Mouse (Mus musculus): ENCODE measurements at regions not wholly inside any gene's neighbourhood (a gene's known extent, or its start where the extent isn't known, plus 50 kb on each side); places are given as distances from the start of the nearest gene placed in this dataset.

GRCm38 (mm10) chr1:164684437-164684836 lies 112.0 kb upstream of the Dpt start:
- Histone ChIP-seq H3K9ac (ENCODE audit: insufficient read depth, low read depth, low read length, poor library complexity, severe bottlenecking) (no peak overlapping the region), H3K36me3 (ENCODE audit: control insufficient read depth, insufficient read depth, low read length, poor library complexity, severe bottlenecking) (no peaks in the 10 kb centered on the region), H3K4me3 (ENCODE audit: insufficient read depth in 1 of 2, low read depth in 1 of 2, low read length in 2 of 2, poor library complexity in 1 of 2, severe bottlenecking in 1 of 2) (no peak overlapping the region), H3K9me3 (ENCODE audit: control insufficient read depth, insufficient read depth, low read depth, low read length) (no peaks in the 10 kb centered on the region), H3K27ac (ENCODE audit: insufficient read depth, low read depth, low read length, poor library complexity, severe bottlenecking) (no peak overlapping the region), H3K4me1 (ENCODE audit: control insufficient read depth in 2 of 2, insufficient read depth in 2 of 2, low read length in 2 of 2, poor library complexity in 1 of 2) (no peaks in the 10 kb centered on the region)
- no peak for DNase-seq (ENCODE audit: low read depth, low spot score)
- in situ Hi-C loops (cut with MboI; ENCODE audit: low sequenced_read_pairs in 2 of 2, unreplicated experiment in 2 of 2) = no loop called here
- TF ChIP-seq ZNF384 (IDR thresholded peaks at IDR 0.05; ENCODE audit: low read depth, low read length) = no peak

DNA sequence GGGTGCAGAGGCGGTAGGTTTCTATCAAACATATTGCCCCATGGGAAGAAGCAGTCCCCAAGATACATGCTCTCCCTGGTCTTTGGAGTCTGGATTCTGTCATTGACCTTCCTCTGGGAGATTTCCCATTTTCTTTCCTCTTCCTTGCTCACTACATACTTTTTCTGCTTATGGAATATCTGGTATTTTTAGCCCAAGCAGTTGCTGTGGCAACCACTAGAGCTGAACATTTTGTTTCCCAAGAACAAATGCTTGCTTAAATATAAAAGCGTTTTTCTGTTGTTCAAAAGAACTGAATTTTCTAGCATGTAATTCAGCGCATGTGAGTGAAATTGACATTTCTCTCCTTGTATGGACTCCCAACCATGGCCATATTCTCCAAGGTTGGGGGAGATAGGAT lies 112.7 kb upstream of the Dpt start:
- Histone ChIP-seq H3K4me1 (ENCODE audit: control insufficient read depth in 2 of 2, insufficient read depth in 2 of 2, low read length in 2 of 2, poor library complexity in 1 of 2) (no peaks in the 10 kb centered on the region), H3K9me3 (ENCODE audit: control insufficient read depth, insufficient read depth, low read depth, low read length) (no peaks in the 10 kb centered on the region), H3K9ac (ENCODE audit: insufficient read depth, low read depth, low read length, poor library complexity, severe bottlenecking) (no peak overlapping the region), H3K4me3 (ENCODE audit: insufficient read depth in 1 of 2, low read depth in 1 of 2, low read length in 2 of 2, poor library complexity in 1 of 2, severe bottlenecking in 1 of 2) (no peak overlapping the region), H3K36me3 (ENCODE audit: control insufficient read depth, insufficient read depth, low read length, poor library complexity, severe bottlenecking) (no peaks in the 10 kb centered on the region), H3K27ac (ENCODE audit: insufficient read depth, low read depth, low read length, poor library complexity, severe bottlenecking) (no peak overlapping the region)
- TF ChIP-seq CHD2 (IDR thresholded peaks at IDR 0.05; ENCODE audit: low read depth, low read length) (no peak), MAFK (IDR thresholded peaks at IDR 0.05; ENCODE audit: insufficient read depth, low read depth, low read length) (no peak), HCFC1 (IDR thresholded peaks at IDR 0.05; ENCODE audit: borderline replicate concordance, insufficient read depth, low read length) (no peak), ZC3H11A (IDR thresholded peaks at IDR 0.05; ENCODE audit: borderline replicate concordance, low read depth, low read length) (no peak), ZNF384 (IDR thresholded peaks at IDR 0.05; ENCODE audit: low read depth, low read length) (no peak)
- in situ Hi-C loops (cut with MboI; ENCODE audit: low sequenced_read_pairs in 2 of 2, unreplicated experiment in 2 of 2) = no loop called here
- DNase-seq (ENCODE audit: low read depth, low spot score) = no peak

DNA sequence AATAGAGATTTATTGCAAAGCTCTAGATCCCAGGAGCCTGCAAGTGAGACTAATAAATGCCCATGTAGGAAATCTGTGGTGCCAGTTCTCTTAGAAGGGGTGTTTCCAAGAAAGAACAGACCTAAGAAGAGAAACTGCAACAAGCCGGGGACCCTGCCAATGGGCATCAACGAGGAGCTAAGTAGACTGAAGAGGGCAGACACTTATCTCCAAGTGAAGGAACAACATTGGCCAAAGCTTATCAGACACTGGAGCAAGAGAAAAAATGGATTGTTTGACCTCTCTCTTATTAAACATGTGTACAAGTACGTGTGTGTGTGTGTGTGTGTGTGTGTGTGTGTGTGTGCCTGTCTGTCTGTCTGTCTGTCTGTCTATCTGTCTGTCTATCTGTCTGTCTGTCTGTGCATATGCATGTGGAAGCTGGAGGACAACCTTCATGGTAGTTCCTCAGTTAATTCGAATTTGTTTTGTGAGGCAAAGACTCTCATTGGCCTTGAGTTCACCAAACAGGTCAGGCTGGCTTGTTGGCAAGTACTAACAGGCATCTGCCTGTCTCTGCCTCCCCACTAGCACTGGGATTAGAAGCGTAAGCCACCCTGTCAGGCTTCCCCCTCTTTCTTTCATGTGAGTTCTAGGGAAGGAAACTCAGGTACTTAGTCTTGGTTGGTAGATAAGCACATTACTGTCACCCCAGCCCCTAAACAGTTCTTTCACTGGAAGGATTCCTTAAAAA lies 113.4 kb upstream of the Dpt start:
- Histone ChIP-seq H3K4me3 (ENCODE audit: insufficient read depth in 1 of 2, low read depth in 1 of 2, low read length in 2 of 2, poor library complexity in 1 of 2, severe bottlenecking in 1 of 2) (no peak overlapping the region), H3K4me1 (ENCODE audit: control insufficient read depth in 2 of 2, insufficient read depth in 2 of 2, low read length in 2 of 2, poor library complexity in 1 of 2) (no peaks in the 10 kb centered on the region), H3K9ac (ENCODE audit: insufficient read depth, low read depth, low read length, poor library complexity, severe bottlenecking) (no peak overlapping the region), H3K27ac (ENCODE audit: insufficient read depth, low read depth, low read length, poor library complexity, severe bottlenecking) (no peak overlapping the region), H3K9me3 (ENCODE audit: control insufficient read depth, insufficient read depth, low read depth, low read length) (no peaks in the 10 kb centered on the region), H3K36me3 (ENCODE audit: control insufficient read depth, insufficient read depth, low read length, poor library complexity, severe bottlenecking) (no peaks in the 10 kb centered on the region)
- DNase-seq (ENCODE audit: low read depth, low spot score) = no peak
- TF ChIP-seq ZNF384 (IDR thresholded peaks at IDR 0.05; ENCODE audit: low read depth, low read length) = no peak
- no peak for TF ChIP-seq CHD2 (IDR thresholded peaks at IDR 0.05; ENCODE audit: low read depth, low read length)
- TF ChIP-seq MAFK (IDR thresholded peaks at IDR 0.05; ENCODE audit: insufficient read depth, low read depth, low read length) = no peak
- no peak for TF ChIP-seq HCFC1 (IDR thresholded peaks at IDR 0.05; ENCODE audit: borderline replicate concordance, insufficient read depth, low read length)
- TF ChIP-seq ZC3H11A (IDR thresholded peaks at IDR 0.05; ENCODE audit: borderline replicate concordance, low read depth, low read length) = no peak
- in situ Hi-C loops (cut with MboI; ENCODE audit: low sequenced_read_pairs in 2 of 2, unreplicated experiment in 2 of 2) = no loop called here

GRCm38 (mm10) chr1:164682426-164682825 lies 114.0 kb upstream of the Dpt start:
- DNase-seq (ENCODE audit: low read depth, low spot score) = no peak
- TF ChIP-seq CHD2 (IDR thresholded peaks at IDR 0.05; ENCODE audit: low read depth, low read length) (no peak), MAFK (IDR thresholded peaks at IDR 0.05; ENCODE audit: insufficient read depth, low read depth, low read length) (no peak), ZNF384 (IDR thresholded peaks at IDR 0.05; ENCODE audit: low read depth, low read length) (no peak), HCFC1 (IDR thresholded peaks at IDR 0.05; ENCODE audit: borderline replicate concordance, insufficient read depth, low read length) (no peak), ZC3H11A (IDR thresholded peaks at IDR 0.05; ENCODE audit: borderline replicate concordance, low read depth, low read length) (no peak)
- in situ Hi-C loops (cut with MboI; ENCODE audit: low sequenced_read_pairs in 2 of 2, unreplicated experiment in 2 of 2) = no loop called here
- Histone ChIP-seq H3K4me1 (ENCODE audit: control insufficient read depth in 2 of 2, insufficient read depth in 2 of 2, low read length in 2 of 2, poor library complexity in 1 of 2) (no peaks in the 10 kb centered on the region), H3K9ac (ENCODE audit: insufficient read depth, low read depth, low read length, poor library complexity, severe bottlenecking) (no peak overlapping the region), H3K27ac (ENCODE audit: insufficient read depth, low read depth, low read length, poor library complexity, severe bottlenecking) (no peak overlapping the region), H3K9me3 (ENCODE audit: control insufficient read depth, insufficient read depth, low read depth, low read length) (no peaks in the 10 kb centered on the region), H3K4me3 (ENCODE audit: insufficient read depth in 1 of 2, low read depth in 1 of 2, low read length in 2 of 2, poor library complexity in 1 of 2, severe bottlenecking in 1 of 2) (no peak overlapping the region), H3K36me3 (ENCODE audit: control insufficient read depth, insufficient read depth, low read length, poor library complexity, severe bottlenecking) (no peaks in the 10 kb centered on the region)

- Histone ChIP-seq H3K36me3 (ENCODE audit: control insufficient read depth, insufficient read depth, low read length, poor library complexity, severe bottlenecking) (no peaks in the 10 kb centered on the region), H3K27ac (ENCODE audit: insufficient read depth, low read depth, low read length, poor library complexity, severe bottlenecking) (no peak overlapping the region), H3K4me1 (ENCODE audit: control insufficient read depth in 2 of 2, insufficient read depth in 2 of 2, low read length in 2 of 2, poor library complexity in 1 of 2) (no peaks in the 10 kb centered on the region), H3K9ac (ENCODE audit: insufficient read depth, low read depth, low read length, poor library complexity, severe bottlenecking) (no peak overlapping the region), H3K9me3 (ENCODE audit: control insufficient read depth, insufficient read depth, low read depth, low read length) (no peaks in the 10 kb centered on the region), H3K4me3 (ENCODE audit: insufficient read depth in 1 of 2, low read depth in 1 of 2, low read length in 2 of 2, poor library complexity in 1 of 2, severe bottlenecking in 1 of 2) (no peak overlapping the region)
- TF ChIP-seq CHD2 (IDR thresholded peaks at IDR 0.05; ENCODE audit: low read depth, low read length) = no peak
- no peak for TF ChIP-seq ZC3H11A (IDR thresholded peaks at IDR 0.05; ENCODE audit: borderline replicate concordance, low read depth, low read length)
- no peak for TF ChIP-seq HCFC1 (IDR thresholded peaks at IDR 0.05; ENCODE audit: borderline replicate concordance, insufficient read depth, low read length)
- TF ChIP-seq MAFK (IDR thresholded peaks at IDR 0.05; ENCODE audit: insufficient read depth, low read depth, low read length) = no peak
- no peak for TF ChIP-seq ZNF384 (IDR thresholded peaks at IDR 0.05; ENCODE audit: low read depth, low read length)
- no peak for DNase-seq (ENCODE audit: low read depth, low spot score)
- in situ Hi-C loops (cut with MboI; ENCODE audit: low sequenced_read_pairs in 2 of 2, unreplicated experiment in 2 of 2) = no loop called here
These were observed 114.9 kb upstream of the Dpt start for GRCm38 (mm10) chr1:164681582-164681981.
